Mouse (Mus musculus) heart, adult 11 months (tissue): ENCODE measurements around the gene Stxbp5l.

Experiments
- DNase-seq: peaks from one replicate; pipeline ENCODE4 v3.0.0; 2022

The Stxbp5l gene

GRCm38 (mm10) chr16:37384821-37385344 lies at the start of gene Stxbp5l:
TSS of gene Stxbp5l (minus strand) at chr16:37384962.
- peak; percentile 98 for DNase-seq

GRCm38 (mm10) chr16:37433418-37434204 lies 48.8 kb upstream of the Stxbp5l start:
- DNase-seq, result no peak

- DNase-seq, result no peak
Observed at GRCm38 (mm10) chr16:37425434-37425833, 40.7 kb upstream of the Stxbp5l start.

GRCm38 (mm10) chr16:37422874-37423273 lies 38.1 kb upstream of the Stxbp5l start:
- no peak for DNase-seq

GRCm38 (mm10) chr16:37421851-37422250 lies 37.1 kb upstream of the Stxbp5l start:
- no peak for DNase-seq

- DNase-seq, result no peak
Observed at GRCm38 (mm10) chr16:37420512-37420911, 35.8 kb upstream of the Stxbp5l start.

GRCm38 (mm10) chr16:37405536-37405935 lies 20.8 kb upstream of the Stxbp5l start:
- no peak for DNase-seq

GRCm38 (mm10) chr16:37404922-37405321 lies 20.2 kb upstream of the Stxbp5l start:
- DNase-seq, result no peak

- DNase-seq, result no peak
Observed at GRCm38 (mm10) chr16:37389964-37390363, 5.2 kb upstream of the Stxbp5l start.

GRCm38 (mm10) chr16:37389201-37389905 lies 4.6 kb upstream of the Stxbp5l start:
- DNase-seq, result no peak

- DNase-seq, result no peak
Observed at GRCm38 (mm10) chr16:37384369-37384768, 393 bp downstream of the Stxbp5l start.

GRCm38 (mm10) chr16:37383426-37383825 lies 1.3 kb downstream of the Stxbp5l start:
- no peak for DNase-seq

GRCm38 (mm10) chr16:37372716-37373115 lies 12.0 kb downstream of the Stxbp5l start:
- no peak for DNase-seq

GRCm38 (mm10) chr16:37367426-37367825 lies 17.3 kb downstream of the Stxbp5l start:
- no peak for DNase-seq

- DNase-seq, result no peak
Observed at GRCm38 (mm10) chr16:37363958-37364357, 20.8 kb downstream of the Stxbp5l start.

- DNase-seq, result peak; percentile 63
Observed at GRCm38 (mm10) chr16:37355621-37356020, 29.1 kb downstream of the Stxbp5l start.

GRCm38 (mm10) chr16:37347092-37347491 lies 37.7 kb downstream of the Stxbp5l start:
- DNase-seq, result no peak

- DNase-seq, result no peak
Observed at GRCm38 (mm10) chr16:37344960-37345359, 39.8 kb downstream of the Stxbp5l start.

- DNase-seq, result peak; percentile 76
Observed at GRCm38 (mm10) chr16:37341446-37341845, 43.3 kb downstream of the Stxbp5l start.

- no peak for DNase-seq
Observed at GRCm38 (mm10) chr16:37338177-37338576, 46.6 kb downstream of the Stxbp5l start.

- DNase-seq, result no peak
Observed at GRCm38 (mm10) chr16:37337529-37337928, 47.2 kb downstream of the Stxbp5l start.

GRCm38 (mm10) chr16:37304441-37304840 lies 80.3 kb downstream of the Stxbp5l start:
- no peak for DNase-seq

- DNase-seq, result no peak
Observed at GRCm38 (mm10) chr16:37292593-37292992, 92.2 kb downstream of the Stxbp5l start.

- no peak for DNase-seq
Observed at GRCm38 (mm10) chr16:37280206-37280605, 104.6 kb downstream of the Stxbp5l start.
